Mouse (Mus musculus): ENCODE measurements at regions not wholly inside any gene's neighbourhood (a gene's known extent, or its start where the extent isn't known, plus 50 kb on each side); places are given as distances from the start of the nearest gene placed in this dataset.

- ATAC-seq (ENCODE audit: extremely low read depth, insufficient number of reproducible peaks, low FRiP score, poor library complexity, severe bottlenecking), result no peak
Measured at GRCm38 (mm10) chr5:43042585-43042984, 190.4 kb upstream of the Cpeb2 start.

- ATAC-seq (ENCODE audit: extremely low read depth, insufficient number of reproducible peaks, low FRiP score, poor library complexity, severe bottlenecking), result no peak
Measured at GRCm38 (mm10) chr5:43045860-43046259, 187.1 kb upstream of the Cpeb2 start.

- ATAC-seq (ENCODE audit: extremely low read depth, insufficient number of reproducible peaks, low FRiP score, poor library complexity, severe bottlenecking), result no peak
Measured at GRCm38 (mm10) chr5:43047316-43047715, 185.7 kb upstream of the Cpeb2 start.

- ATAC-seq (ENCODE audit: extremely low read depth, insufficient number of reproducible peaks, low FRiP score, poor library complexity, severe bottlenecking), result peak; percentile 73
Measured at GRCm38 (mm10) chr5:43048196-43049050, 184.5 kb upstream of the Cpeb2 start.

GRCm38 (mm10) chr5:43049381-43050301, 183.3 kb upstream of the Cpeb2 start:
- no peak for ATAC-seq (ENCODE audit: extremely low read depth, insufficient number of reproducible peaks, low FRiP score, poor library complexity, severe bottlenecking)

GRCm38 (mm10) chr5:43050961-43051517, 181.9 kb upstream of the Cpeb2 start:
- no peak for ATAC-seq (ENCODE audit: extremely low read depth, insufficient number of reproducible peaks, low FRiP score, poor library complexity, severe bottlenecking)

- ATAC-seq (ENCODE audit: extremely low read depth, insufficient number of reproducible peaks, low FRiP score, poor library complexity, severe bottlenecking), result no peak
Measured at GRCm38 (mm10) chr5:43052668-43053067, 180.3 kb upstream of the Cpeb2 start.

- no peak for ATAC-seq (ENCODE audit: extremely low read depth, insufficient number of reproducible peaks, low FRiP score, poor library complexity, severe bottlenecking)
Measured at GRCm38 (mm10) chr5:43054586-43054985, 178.4 kb upstream of the Cpeb2 start.

GRCm38 (mm10) chr5:43055111-43055710, 177.8 kb upstream of the Cpeb2 start:
- no peak for ATAC-seq (ENCODE audit: extremely low read depth, insufficient number of reproducible peaks, low FRiP score, poor library complexity, severe bottlenecking)

GRCm38 (mm10) chr5:43056486-43056885, 176.5 kb upstream of the Cpeb2 start:
- ATAC-seq (ENCODE audit: extremely low read depth, insufficient number of reproducible peaks, low FRiP score, poor library complexity, severe bottlenecking), result no peak

GRCm38 (mm10) chr5:43061243-43061642, 171.7 kb upstream of the Cpeb2 start:
- ATAC-seq (ENCODE audit: extremely low read depth, insufficient number of reproducible peaks, low FRiP score, poor library complexity, severe bottlenecking), result no peak

GRCm38 (mm10) chr5:43061797-43062391, 171.1 kb upstream of the Cpeb2 start:
- ATAC-seq (ENCODE audit: extremely low read depth, insufficient number of reproducible peaks, low FRiP score, poor library complexity, severe bottlenecking), result 0 out of 2 replicates have a peak, but pooled peaks have one; percentile 16

- ATAC-seq (ENCODE audit: extremely low read depth, insufficient number of reproducible peaks, low FRiP score, poor library complexity, severe bottlenecking), result 0 out of 2 replicates have a peak, but pooled peaks have one; percentile 30
Measured at GRCm38 (mm10) chr5:43062499-43062898, 170.5 kb upstream of the Cpeb2 start.

- ATAC-seq (ENCODE audit: extremely low read depth, insufficient number of reproducible peaks, low FRiP score, poor library complexity, severe bottlenecking), result no peak
Measured at GRCm38 (mm10) chr5:43063386-43063785, 169.6 kb upstream of the Cpeb2 start.

GRCm38 (mm10) chr5:43071541-43071940, 161.4 kb upstream of the Cpeb2 start:
- no peak for ATAC-seq (ENCODE audit: extremely low read depth, insufficient number of reproducible peaks, low FRiP score, poor library complexity, severe bottlenecking)

GRCm38 (mm10) chr5:43072340-43072739, 160.6 kb upstream of the Cpeb2 start:
- ATAC-seq (ENCODE audit: extremely low read depth, insufficient number of reproducible peaks, low FRiP score, poor library complexity, severe bottlenecking), result no peak

GRCm38 (mm10) chr5:43074536-43074935, 158.4 kb upstream of the Cpeb2 start:
- ATAC-seq (ENCODE audit: extremely low read depth, insufficient number of reproducible peaks, low FRiP score, poor library complexity, severe bottlenecking), result no peak

- no peak for ATAC-seq (ENCODE audit: extremely low read depth, insufficient number of reproducible peaks, low FRiP score, poor library complexity, severe bottlenecking)
Measured at GRCm38 (mm10) chr5:43080252-43080651, 152.7 kb upstream of the Cpeb2 start.

All from neutrophil, adult 5-6 weeks (primary cell).